Mouse (Mus musculus): ENCODE measurements around the gene Nkain2. TPM values are rescaled to one million over a fixed set of nuclear protein-coding genes. Genes with fewer than 3 reads are reported as not detected.
"Not testable (repeated sequence)": the region's sequence is repeated elsewhere in the genome, so short reads cannot be mapped to it uniquely, and the experiment has no call there.

Gene Nkain2
- polyA plus RNA-seq, 1 experiment from 2014 or later: 18.3 TPM

GRCm38 (mm10) chr10:31927657-31928056, 962.6 kb downstream of the Nkain2 start:
- H3K36me3 ChIP-seq (replicated peaks; ENCODE audit: control insufficient read depth, insufficient read depth): no peaks in the 10 kb centered on the region
- no peak for DNase-seq (ENCODE audit: low spot score)
- ATAC-seq (ENCODE audit: low FRiP score): no peak
- no peak overlapping the region for H3K9ac ChIP-seq
- no peaks in the 10 kb centered on the region for H3K4me1 ChIP-seq (replicated peaks; ENCODE audit: control insufficient read depth, insufficient read depth, low read length)
- no peak overlapping the region for H3K4me2 ChIP-seq (replicated peaks)
- H3K27me3 ChIP-seq (ENCODE audit: control insufficient read depth, insufficient read depth, low read length): no peaks in the 10 kb centered on the region
- no peak overlapping the region for H3K27ac ChIP-seq
- no peak overlapping the region for H3K4me3 ChIP-seq (replicated peaks; ENCODE audit: low read length)
- H3K9me3 ChIP-seq (ENCODE audit: control insufficient read depth, low read length): no peaks in the 10 kb centered on the region
- 86% methylated on average over 5 of the region's 5 CpGs for WGBS

- H3K9ac ChIP-seq; H3K36me3 ChIP-seq (replicated peaks; ENCODE audit: control insufficient read depth, insufficient read depth); H3K27me3 ChIP-seq (ENCODE audit: control insufficient read depth, insufficient read depth, low read length); H3K4me3 ChIP-seq (replicated peaks; ENCODE audit: low read length); H3K4me2 ChIP-seq (replicated peaks); ATAC-seq (ENCODE audit: low FRiP score); DNase-seq (ENCODE audit: low spot score); H3K9me3 ChIP-seq (ENCODE audit: control insufficient read depth, low read length); H3K27ac ChIP-seq; H3K4me1 ChIP-seq (replicated peaks; ENCODE audit: control insufficient read depth, insufficient read depth, low read length): not testable (repeated sequence)
- WGBS: 97% methylated on average over 3 of the region's 3 CpGs
These were observed 969.4 kb downstream of the Nkain2 start for GRCm38 (mm10) chr10:31920901-31921300.

- ATAC-seq (ENCODE audit: low FRiP score) (peak; percentile 65; the same call in 1 of the 2 replicates), DNase-seq (ENCODE audit: low spot score) (no peak)
- Histone ChIP-seq H3K36me3 (replicated peaks; ENCODE audit: control insufficient read depth, insufficient read depth) (no peaks in the 10 kb centered on the region), H3K4me2 (replicated peaks) (no peak overlapping the region), H3K4me3 (replicated peaks; ENCODE audit: low read length) (no peak overlapping the region), H3K9ac (no peak overlapping the region), H3K27ac (no peak overlapping the region), H3K4me1 (replicated peaks; ENCODE audit: control insufficient read depth, insufficient read depth, low read length) (0 out of 2 replicates have a peak, but pooled peaks cover 3% of the 10 kb centered on the region), H3K27me3 (ENCODE audit: control insufficient read depth, insufficient read depth, low read length) (no peaks in the 10 kb centered on the region), H3K9me3 (ENCODE audit: control insufficient read depth, low read length) (no peaks in the 10 kb centered on the region)
- 37% methylated on average over 3 of the region's 3 CpGs for whole genome bisulfite sequencing
These were observed 982.8 kb downstream of the Nkain2 start for GRCm38 (mm10) chr10:31907488-31907887.

- ATAC-seq (ENCODE audit: low FRiP score): no peak
- no peaks in the 10 kb centered on the region for H3K27me3 ChIP-seq (ENCODE audit: control insufficient read depth, insufficient read depth, low read length)
- no peak for DNase-seq (ENCODE audit: low spot score)
- WGBS: 82% methylated on average over 2 of the region's 2 CpGs
- no peaks in the 10 kb centered on the region for H3K9me3 ChIP-seq (ENCODE audit: control insufficient read depth, low read length)
- H3K36me3 ChIP-seq (replicated peaks; ENCODE audit: control insufficient read depth, insufficient read depth): no peaks in the 10 kb centered on the region
- no peak overlapping the region for H3K27ac ChIP-seq
- no peaks in the 10 kb centered on the region for H3K4me1 ChIP-seq (replicated peaks; ENCODE audit: control insufficient read depth, insufficient read depth, low read length)
- H3K9ac ChIP-seq: no peak overlapping the region
- no peak overlapping the region for H3K4me2 ChIP-seq (replicated peaks)
- no peak overlapping the region for H3K4me3 ChIP-seq (replicated peaks; ENCODE audit: low read length)
These were observed 990.8 kb downstream of the Nkain2 start for GRCm38 (mm10) chr10:31899501-31899900.

GRCm38 (mm10) chr10:31873323-31873895, 1016.9 kb downstream of the Nkain2 start:
- Histone ChIP-seq H3K36me3 (replicated peaks; ENCODE audit: control insufficient read depth, insufficient read depth) (no peaks in the 10 kb centered on the region), H3K4me3 (replicated peaks; ENCODE audit: low read length) (no peak overlapping the region), H3K9me3 (ENCODE audit: control insufficient read depth, low read length) (no peaks in the 10 kb centered on the region), H3K4me1 (replicated peaks; ENCODE audit: control insufficient read depth, insufficient read depth, low read length) (no peaks in the 10 kb centered on the region), H3K27ac (no peak overlapping the region; the same call in 1 of the 2 replicates), H3K4me2 (replicated peaks) (no peak overlapping the region), H3K27me3 (ENCODE audit: control insufficient read depth, insufficient read depth, low read length) (no peaks in the 10 kb centered on the region), H3K9ac (no peak overlapping the region)
- ATAC-seq (ENCODE audit: low FRiP score) (peak; percentile 73), DNase-seq (ENCODE audit: low spot score) (no peak)
- WGBS: 43% methylated on average over 4 of the region's 4 CpGs

- no peaks in the 10 kb centered on the region for H3K36me3 ChIP-seq (replicated peaks; ENCODE audit: control insufficient read depth, insufficient read depth)
- no peaks in the 10 kb centered on the region for H3K27me3 ChIP-seq (ENCODE audit: control insufficient read depth, insufficient read depth, low read length)
- H3K4me1 ChIP-seq (replicated peaks; ENCODE audit: control insufficient read depth, insufficient read depth, low read length): no peaks in the 10 kb centered on the region
- no peak overlapping the region for H3K9ac ChIP-seq
- no peak for DNase-seq (ENCODE audit: low spot score)
- no peak overlapping the region for H3K4me2 ChIP-seq (replicated peaks)
- H3K27ac ChIP-seq: no peak overlapping the region
- no peak for ATAC-seq (ENCODE audit: low FRiP score)
- no peak overlapping the region for H3K4me3 ChIP-seq (replicated peaks; ENCODE audit: low read length)
- H3K9me3 ChIP-seq (ENCODE audit: control insufficient read depth, low read length): no peaks in the 10 kb centered on the region
- WGBS: 89% methylated on average over 1 of the region's 1 CpGs
These were observed 1022.0 kb downstream of the Nkain2 start for GRCm38 (mm10) chr10:31868275-31868674.

- 76% methylated on average over 1 of the region's 1 CpGs for WGBS
- ATAC-seq (ENCODE audit: low FRiP score): no peak
These were observed 1063.2 kb downstream of the Nkain2 start for GRCm38 (mm10) chr10:31827041-31827440.

GRCm38 (mm10) chr10:31812543-31812942, 1077.7 kb downstream of the Nkain2 start:
- 53% methylated on average over 3 of the region's 3 CpGs for WGBS
- Histone ChIP-seq H3K4me2 (replicated peaks) (no peak overlapping the region), H3K27ac (no peak overlapping the region), H3K4me3 (replicated peaks; ENCODE audit: low read length) (no peak overlapping the region), H3K36me3 (replicated peaks; ENCODE audit: control insufficient read depth, insufficient read depth) (no peaks in the 10 kb centered on the region), H3K9ac (no peak overlapping the region), H3K4me1 (replicated peaks; ENCODE audit: control insufficient read depth, insufficient read depth, low read length) (no peaks in the 10 kb centered on the region), H3K9me3 (ENCODE audit: control insufficient read depth, low read length) (no peaks in the 10 kb centered on the region), H3K27me3 (ENCODE audit: control insufficient read depth, insufficient read depth, low read length) (no peaks in the 10 kb centered on the region)
- no peak for DNase-seq (ENCODE audit: low spot score)
- ATAC-seq (ENCODE audit: low FRiP score): no peak

More at GRCm38 (mm10) chr10:31827041-31827440, 1063.2 kb downstream of the Nkain2 start:
- Histone ChIP-seq H3K27ac (no peak overlapping the region), H3K36me3 (replicated peaks; ENCODE audit: control insufficient read depth, insufficient read depth) (no peaks in the 10 kb centered on the region), H3K9ac (no peak overlapping the region), H3K4me2 (replicated peaks) (no peak overlapping the region), H3K4me3 (replicated peaks; ENCODE audit: low read length) (no peak overlapping the region), H3K27me3 (ENCODE audit: control insufficient read depth, insufficient read depth, low read length) (no peaks in the 10 kb centered on the region), H3K9me3 (ENCODE audit: control insufficient read depth, low read length) (no peaks in the 10 kb centered on the region), H3K4me1 (replicated peaks; ENCODE audit: control insufficient read depth, insufficient read depth, low read length) (no peaks in the 10 kb centered on the region)
- no peak for DNase-seq (ENCODE audit: low spot score)

- Histone ChIP-seq H3K4me3 (replicated peaks; ENCODE audit: low read length) (no peak overlapping the region), H3K9me3 (ENCODE audit: control insufficient read depth, low read length) (no peaks in the 10 kb centered on the region), H3K4me2 (replicated peaks) (no peak overlapping the region), H3K4me1 (replicated peaks; ENCODE audit: control insufficient read depth, insufficient read depth, low read length) (no peaks in the 10 kb centered on the region), H3K9ac (no peak overlapping the region), H3K27ac (no peak overlapping the region), H3K27me3 (ENCODE audit: control insufficient read depth, insufficient read depth, low read length) (no peaks in the 10 kb centered on the region), H3K36me3 (replicated peaks; ENCODE audit: control insufficient read depth, insufficient read depth) (no peaks in the 10 kb centered on the region)
- peak; percentile 87 for DNase-seq (ENCODE audit: low spot score)
- ATAC-seq (ENCODE audit: low FRiP score): peak; percentile 91
- WGBS: 21% methylated on average over 5 of the region's 5 CpGs
These were observed 1147.7 kb downstream of the Nkain2 start for GRCm38 (mm10) chr10:31742443-31743057.
